Mouse (Mus musculus) spleen, postnatal 10 days (tissue): ENCODE results near the gene Lmod3.

Source experiments
- DNase-seq, 2 experiments: peaks; one replicate each; pipeline ENCODE4 v3.0.0; 2021 to 2022; ENCODE audit warnings: low spot score in 2 of 2

The Lmod3 gene

DNA sequence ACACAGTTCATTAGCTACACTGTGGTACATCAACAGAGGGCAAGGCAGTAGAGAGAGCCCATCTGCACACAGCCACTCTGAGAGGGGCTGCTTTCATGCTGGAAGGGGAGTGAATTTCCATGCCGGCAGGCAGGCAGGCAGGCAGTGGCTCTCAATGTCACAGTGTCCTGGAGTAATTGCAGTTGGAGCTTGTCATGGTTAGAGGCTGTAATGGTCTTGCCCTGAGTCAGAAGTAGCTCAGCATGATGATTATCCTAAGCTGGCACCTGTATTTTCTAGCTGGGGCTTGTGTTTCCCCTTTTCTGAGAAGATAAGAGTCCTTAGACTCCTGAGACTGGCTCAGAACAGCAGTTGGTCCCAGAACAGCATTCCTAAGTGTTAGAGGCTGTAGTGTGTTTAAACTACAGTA, 26.5 kb downstream of the Lmod3 start:
- no peak for DNase-seq

DNA sequence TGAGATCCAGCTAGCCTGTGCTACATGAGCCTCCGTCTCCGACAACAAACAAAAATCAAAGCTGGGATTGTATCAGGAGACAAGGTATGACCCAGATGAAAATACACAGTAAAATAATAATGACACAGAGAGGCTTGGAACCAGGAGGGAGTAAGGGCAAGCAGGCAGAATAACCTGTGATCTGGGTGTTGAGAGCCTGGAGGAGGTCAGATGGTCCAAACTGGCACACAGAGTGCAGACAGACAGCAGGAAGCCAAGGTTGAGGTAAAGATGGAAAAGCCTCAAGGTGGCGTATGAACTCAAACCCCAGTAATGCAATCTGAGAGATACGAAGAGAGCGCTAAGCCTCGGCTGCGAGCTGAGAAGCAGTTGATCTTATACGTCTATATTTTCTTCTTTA, 28.1 kb downstream of the Lmod3 start:
- DNase-seq, result no peak

- DNase-seq, result no peak
Measured at GRCm38 (mm10) chr6:97223566-97223965, 29.0 kb downstream of the Lmod3 start.

DNA sequence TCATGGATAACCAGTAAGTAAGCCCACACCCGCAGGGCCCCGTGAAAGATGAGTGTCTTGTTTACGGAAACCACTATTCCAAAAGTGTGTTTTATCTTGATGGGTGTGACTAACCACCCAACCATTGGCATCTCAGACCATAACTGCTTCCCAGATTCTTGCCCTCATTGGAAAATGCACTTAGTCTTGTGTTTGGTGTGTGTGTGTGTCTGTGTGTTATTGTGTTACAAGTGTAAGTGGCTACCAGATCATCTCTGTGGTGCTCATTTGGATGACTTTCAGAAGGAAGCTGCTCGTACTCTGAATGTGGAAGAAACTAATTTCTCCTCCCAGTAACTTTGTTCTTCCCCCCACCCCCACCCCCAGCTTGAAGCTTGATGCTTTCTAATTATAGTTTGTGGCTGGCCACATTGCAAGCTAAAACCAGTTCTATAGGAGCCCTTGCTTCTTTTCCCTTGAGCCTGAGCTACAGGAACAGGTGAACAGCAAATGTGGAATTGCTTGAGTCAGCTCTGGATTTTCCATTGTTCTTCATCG, 29.6 kb downstream of the Lmod3 start:
- DNase-seq, result no peak

DNA sequence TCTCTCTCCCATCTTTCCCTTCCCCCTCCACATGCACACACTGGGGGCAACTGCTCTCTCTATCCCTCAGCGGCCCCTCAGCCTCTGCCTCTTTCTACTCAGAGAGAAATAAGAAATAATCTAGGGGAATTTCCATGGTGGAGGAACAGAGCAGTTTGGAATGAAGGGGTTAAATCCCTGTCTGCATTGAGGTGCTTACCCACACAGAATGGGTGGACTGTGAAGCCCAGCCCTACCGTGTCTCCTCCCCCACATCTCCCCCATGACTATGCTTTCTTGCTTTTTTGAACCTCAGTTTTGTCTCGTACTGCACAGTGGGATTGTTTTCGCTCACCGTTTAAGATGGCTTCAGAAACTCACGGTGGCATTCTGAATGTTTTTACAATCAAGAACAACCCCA, 30.2 kb downstream of the Lmod3 start:
- no peak for DNase-seq

DNA sequence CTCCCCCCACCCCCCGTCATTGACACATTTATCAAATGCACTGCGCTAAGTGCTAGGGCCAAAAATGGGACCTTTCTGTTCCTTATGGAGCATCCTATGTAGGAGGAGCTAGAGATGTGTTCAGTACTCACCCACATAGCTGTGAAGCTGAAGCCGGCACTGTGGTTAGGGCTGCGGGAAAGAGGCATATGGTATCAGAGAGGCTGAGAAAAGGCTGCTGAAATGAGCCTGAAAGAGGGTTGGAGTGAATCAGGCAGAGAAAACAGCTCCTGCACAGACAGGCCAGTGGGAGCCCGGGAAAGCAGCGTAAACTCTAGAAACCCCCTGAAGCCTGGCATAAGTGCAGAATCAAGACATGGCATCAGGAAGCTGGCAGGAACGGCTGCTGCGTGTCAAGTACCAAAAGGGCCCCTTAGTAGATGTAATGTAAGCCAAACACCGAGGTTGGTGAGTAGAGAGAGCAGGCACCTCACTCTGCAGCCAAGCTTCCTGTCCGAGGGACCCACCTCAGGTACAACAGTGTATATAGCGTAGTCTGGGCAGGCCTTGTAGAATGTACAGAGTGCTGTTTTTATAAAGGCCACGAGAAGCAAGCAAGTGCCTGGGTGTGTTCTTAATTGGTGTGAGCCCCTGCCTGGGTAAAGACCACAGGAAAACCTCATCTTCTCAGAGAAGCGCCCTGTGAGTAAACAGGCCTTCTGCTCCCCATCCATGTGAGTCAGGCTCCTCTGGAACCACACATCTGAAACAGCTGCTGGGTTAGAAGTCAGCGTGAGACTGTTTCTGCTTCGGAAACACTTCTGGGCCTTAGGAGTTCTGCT, 31.1 kb downstream of the Lmod3 start:
- DNase-seq, result no peak

GRCm38 (mm10) chr6:97220672-97221071, 31.9 kb downstream of the Lmod3 start:
- no peak for DNase-seq

DNA sequence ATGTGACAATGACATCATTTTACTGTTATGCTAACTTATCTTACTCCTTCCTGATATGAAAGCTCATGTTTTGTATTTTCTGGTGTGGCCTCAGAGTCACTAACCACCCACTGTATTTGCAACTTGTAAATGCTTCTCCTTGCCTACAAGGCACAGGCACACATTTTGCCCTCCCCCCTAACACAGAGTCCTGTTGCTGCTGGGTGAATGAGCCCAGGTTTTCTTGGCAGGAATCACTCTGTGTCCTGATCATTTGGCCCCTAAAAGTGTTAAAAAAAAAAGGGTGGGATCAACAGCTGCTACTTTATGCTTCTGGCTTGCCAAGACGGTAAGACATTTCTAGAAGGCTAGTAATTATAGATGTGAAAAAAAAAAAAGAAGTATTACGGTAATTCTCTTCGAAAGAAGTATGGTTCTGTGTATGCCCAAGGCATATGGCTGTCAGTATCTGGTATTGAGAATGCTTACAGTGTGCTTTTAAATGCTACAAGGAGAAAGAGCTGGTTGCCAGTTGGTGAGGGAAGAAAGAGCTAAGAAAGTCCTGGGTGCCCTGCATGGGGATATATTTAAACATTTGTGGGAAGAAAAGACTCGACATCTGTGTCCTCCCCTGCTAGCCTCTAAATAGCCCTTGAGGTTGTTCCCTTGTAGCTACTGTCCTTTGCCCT, 36.3 kb downstream of the Lmod3 start:
- DNase-seq, result no peak

- DNase-seq, result peak; percentile 51
Measured at GRCm38 (mm10) chr6:97211981-97212380, 40.6 kb downstream of the Lmod3 start.

DNA sequence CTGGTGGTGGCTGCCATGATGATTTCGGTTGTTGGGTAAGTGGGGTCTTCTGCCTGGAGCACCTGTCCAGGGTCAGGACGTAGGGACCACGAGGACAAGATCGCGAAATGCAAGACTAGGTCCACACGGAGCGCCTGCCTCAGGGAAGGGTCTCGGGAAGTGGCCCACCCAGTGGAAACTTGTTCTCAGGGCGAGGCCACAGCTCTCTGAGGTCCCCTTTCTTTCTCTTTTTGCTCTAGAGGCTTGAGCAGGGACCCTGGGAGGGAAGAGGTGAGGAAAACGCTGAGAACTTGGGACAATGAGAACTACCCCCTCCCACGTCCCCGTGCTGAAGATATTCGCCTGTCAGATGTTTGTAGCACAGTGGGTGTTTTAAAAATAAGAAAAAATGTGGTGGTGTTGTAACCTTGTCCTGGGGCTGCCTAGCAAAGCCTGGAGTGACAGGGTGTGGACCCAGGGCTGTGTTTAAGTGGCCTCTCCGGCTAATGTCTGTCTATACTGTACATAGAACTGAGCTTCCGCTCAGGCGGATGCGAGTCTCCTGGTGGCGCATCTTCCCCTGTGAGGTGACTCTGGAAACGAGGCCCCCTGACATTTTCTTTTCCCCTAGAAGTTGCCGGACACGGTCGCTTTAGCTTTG, 41.5 kb downstream of the Lmod3 start:
- DNase-seq, result peak; percentile 53 to 74

DNA sequence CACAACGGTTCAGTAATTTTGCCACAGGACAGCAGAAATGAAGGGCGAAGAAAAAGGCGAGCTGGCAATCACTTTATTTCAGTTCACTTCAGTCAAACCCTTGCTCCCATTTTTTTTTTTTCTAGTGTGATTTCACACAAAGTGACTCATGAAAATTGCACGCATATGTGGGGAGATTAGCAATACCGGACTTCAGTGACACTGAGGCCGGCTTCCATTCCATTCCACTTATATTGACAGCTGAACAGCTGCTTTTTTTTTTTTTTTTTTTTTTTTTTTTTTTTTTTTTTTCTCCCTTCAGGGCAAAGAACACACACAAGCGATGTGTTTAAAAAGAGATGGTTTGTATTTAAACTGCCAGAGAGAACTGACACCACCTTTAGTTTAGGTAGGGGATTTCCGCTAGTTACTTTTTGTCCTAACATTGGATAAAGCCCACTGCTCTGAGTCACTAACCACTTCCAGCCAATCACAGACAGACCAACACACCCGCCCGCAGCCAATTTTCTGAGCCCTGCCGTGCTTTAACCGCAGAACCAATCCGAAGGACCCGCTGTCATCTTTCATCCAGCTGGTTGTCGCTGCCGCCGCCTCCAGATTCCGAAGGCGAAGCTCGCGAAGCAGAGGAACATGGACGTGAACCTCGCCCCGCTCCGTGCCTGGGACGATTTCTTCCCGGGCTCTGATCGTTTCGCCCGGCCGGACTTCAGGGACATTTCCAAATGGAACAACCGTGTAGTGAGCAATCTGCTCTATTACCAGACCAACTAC, 42.2 kb downstream of the Lmod3 start, which contains the start of gene Arl6ip5:
Gene Arl6ip5, plus strand, starts transcription at position 499 of the 771 bp plus-strand sequence.
- peak in 1 of 2 experiments; percentile 90 for DNase-seq

DNA sequence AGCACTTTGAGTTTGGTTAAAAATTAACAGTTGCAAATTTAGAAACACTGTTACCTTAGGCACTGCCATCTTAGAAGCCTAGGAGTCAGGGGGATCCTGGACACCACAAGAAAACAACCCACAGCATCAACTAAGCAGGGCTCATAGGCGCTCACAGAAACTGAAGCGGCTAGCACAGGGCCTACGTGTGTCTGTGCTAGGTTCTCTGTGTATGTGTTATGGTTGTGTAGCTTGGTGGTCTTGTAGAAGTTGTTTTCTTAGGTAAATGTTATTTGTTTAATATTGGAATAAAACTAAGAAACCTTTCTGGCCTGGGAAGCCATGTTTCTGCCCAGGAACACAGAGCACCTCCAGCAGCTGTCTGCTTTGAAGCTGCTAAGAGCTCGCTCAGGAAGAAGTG, 42.8 kb downstream of the Lmod3 start:
- no peak for DNase-seq

DNA sequence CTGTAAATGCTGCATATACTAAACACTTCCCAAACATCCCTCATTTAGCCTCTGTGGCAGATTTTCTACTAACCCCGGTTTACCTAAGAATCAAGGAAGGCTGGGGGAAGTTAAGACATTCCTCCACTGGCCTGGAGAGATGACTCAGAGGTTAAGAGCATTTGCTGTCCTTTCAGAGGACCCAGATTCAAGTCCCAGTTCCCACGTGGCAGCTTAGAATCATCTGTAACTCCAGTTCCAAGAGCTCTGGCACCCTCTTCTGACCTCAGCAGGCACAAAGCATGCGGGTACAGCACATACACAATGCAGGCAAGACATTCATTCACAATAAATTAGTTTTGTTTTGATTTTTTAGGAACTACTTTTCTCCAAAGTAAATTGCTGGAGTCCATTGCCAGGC, 43.4 kb downstream of the Lmod3 start:
- DNase-seq, result no peak

- no peak for DNase-seq
Measured at GRCm38 (mm10) chr6:97208406-97208805, 44.2 kb downstream of the Lmod3 start.

- DNase-seq, result no peak
Measured at GRCm38 (mm10) chr6:97207085-97207484, 45.5 kb downstream of the Lmod3 start.

DNA sequence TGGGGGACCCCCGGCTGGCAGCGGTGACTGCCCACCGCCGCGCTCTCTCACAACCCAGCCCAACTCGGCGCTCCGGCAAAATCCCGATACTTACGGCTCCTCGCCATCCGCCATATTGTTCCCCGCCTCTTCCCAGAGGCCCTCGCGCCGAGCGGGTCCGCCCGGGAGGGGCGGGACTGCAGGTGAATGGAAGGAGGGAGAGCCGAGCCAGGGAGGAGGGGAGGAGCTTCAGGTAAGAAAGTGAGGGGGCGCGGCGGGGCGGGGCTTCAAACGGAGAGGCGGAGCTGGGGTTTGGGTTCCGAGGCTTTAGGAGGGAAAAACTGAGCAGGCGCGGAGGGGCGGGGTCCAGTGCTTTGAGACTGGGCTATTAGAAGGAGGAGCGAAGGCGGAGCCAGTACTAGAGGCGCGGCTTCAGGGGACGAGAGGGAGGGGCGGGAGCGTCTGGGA, 47.1 kb downstream of the Lmod3 start, which contains the start of gene Uba3:
Gene Uba3, minus strand, starts transcription at position 209 of the 447 bp plus-strand sequence.
- DNase-seq, result peak; percentile 98 to 100

GRCm38 (mm10) chr6:97204952-97205351, 47.6 kb downstream of the Lmod3 start:
- peak in 1 of 2 experiments; percentile 49 for DNase-seq

DNA sequence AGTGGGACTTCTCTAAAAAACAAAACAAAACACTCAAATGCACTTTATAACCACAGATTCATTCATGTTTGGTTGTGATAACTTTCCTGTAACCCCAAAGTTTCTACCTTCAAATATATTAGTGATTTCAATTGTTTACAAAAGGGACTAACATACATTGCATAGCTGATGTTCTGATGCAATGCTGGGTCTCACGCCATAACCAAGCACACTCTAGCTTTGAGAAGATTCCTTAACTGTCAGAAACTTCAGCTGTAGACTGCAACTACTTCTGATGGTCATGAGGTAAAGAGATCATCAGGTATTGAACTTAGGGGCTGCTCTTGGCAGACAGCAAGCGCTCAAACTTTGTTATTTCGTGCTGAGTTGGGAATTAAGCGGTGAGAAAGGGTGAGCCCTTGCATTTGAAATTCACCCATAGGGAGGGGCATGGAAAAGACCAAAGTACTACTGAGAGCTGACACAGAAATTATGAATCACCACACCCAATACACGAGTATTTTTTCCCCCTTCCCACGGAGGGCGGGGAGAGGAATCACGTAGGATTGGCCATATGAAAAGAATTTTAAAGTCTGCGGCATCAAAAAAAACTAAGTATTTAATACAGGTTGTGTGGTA, 48.2 kb downstream of the Lmod3 start:
- no peak for DNase-seq

GRCm38 (mm10) chr6:97202477-97202876, 50.1 kb downstream of the Lmod3 start:
- no peak for DNase-seq

GRCm38 (mm10) chr6:97200437-97200836, 52.1 kb downstream of the Lmod3 start:
- DNase-seq, result no peak
